Mouse (Mus musculus) kidney, embryonic 15.5 days (tissue): ENCODE data around the gene Atp6v1c2. TPM values are rescaled to one million over a fixed set of nuclear protein-coding genes. Genes with fewer than 3 reads are reported as not detected.

Experiments
- ATAC-seq: fragments of 200-750 bp; cut with Nextera tagmentation; replicated peaks from 2 replicates; pipeline ENCODE4 v1.8.0; 2017; ENCODE audit warnings: moderate TSS enrichment; ENCODE audit not compliant: low FRiP score
- H3K27ac ChIP-seq: fragments of 300-500 bp; sonication (generic); 2 replicates; pipeline ENCODE4 v1.5.1; 2015; ENCODE audit warnings: mild to moderate bottlenecking, inconsistent platforms
- H3K27me3 ChIP-seq: fragments of 300-500 bp; sonication (generic); 2 replicates; pipeline ENCODE4 v1.6.1; 2015; ENCODE audit warnings: inconsistent platforms
- H3K36me3 ChIP-seq: fragments of 300-500 bp; sonication (generic); 2 replicates; pipeline ENCODE4 v1.6.1; 2015; ENCODE audit warnings: inconsistent platforms
- H3K4me1 ChIP-seq: fragments of 300-500 bp; sonication (generic); 2 replicates; pipeline ENCODE4 v1.6.1; 2015; ENCODE audit warnings: inconsistent platforms
- H3K4me2 ChIP-seq: fragments of 300-500 bp; sonication (generic); 2 replicates; pipeline ENCODE4 v1.6.1; 2015; ENCODE audit warnings: moderate library complexity, mild to moderate bottlenecking, inconsistent platforms
- H3K4me3 ChIP-seq: fragments of 300-500 bp; sonication (generic); replicated peaks from 2 replicates; pipeline ENCODE4 v1.5.1; 2015; ENCODE audit warnings: mild to moderate bottlenecking, inconsistent platforms
- H3K9ac ChIP-seq: fragments of 300-500 bp; sonication (generic); 2 replicates; pipeline ENCODE4 v1.6.1; 2015; ENCODE audit warnings: mild to moderate bottlenecking, inconsistent platforms
- H3K9me3 ChIP-seq: fragments of 300-500 bp; sonication (generic); replicated peaks from 2 replicates; pipeline ENCODE4 v1.6.1; 2016; ENCODE audit warnings: inconsistent platforms
- WGBS: fragments of 180-500 bp; shearing (Covaris S2); methylation state at CpG from one replicate; pipeline ENCODE4 v1.1.7; 2015; ENCODE audit warnings: mixed read lengths; 5-methylcytosine and 5-hydroxymethylcytosine counted together
- polyA plus RNA-seq: library from polyadenylated mRNA; unstranded; fragments of >200 nt; fragmentation: Nextera tagmentation; extraction: Ambion mirVana; gene quantifications from 2 replicates; pipeline ENCODE4 v1.2.1, GENCODE M21; 2015

Atp6v1c2 gene
- polyA plus RNA-seq, 1 experiment from 2014 or later: 2.7 TPM

DNA sequence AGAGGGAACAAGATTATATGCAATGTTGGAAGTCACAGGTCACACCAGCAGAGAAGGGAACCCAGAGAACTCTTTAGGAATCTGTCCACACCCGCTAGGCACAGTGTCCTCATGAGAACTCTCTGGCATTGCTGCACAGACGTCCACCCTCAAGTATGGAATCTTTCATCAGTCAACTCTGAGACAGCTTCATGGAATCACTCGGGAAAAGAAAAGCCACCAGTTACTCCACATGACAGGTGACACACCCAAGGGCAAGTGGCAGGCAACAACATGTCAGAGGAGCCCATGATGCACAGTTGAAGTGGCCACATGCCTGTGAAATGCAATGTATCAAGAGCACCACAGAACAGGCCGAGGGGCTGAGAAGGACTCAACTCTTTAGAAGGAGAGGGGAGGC is 11.2 kb downstream of the Atp6v1c2 start:
- peaks cover 7% of the 10 kb centered on the region for H3K27me3 ChIP-seq
- H3K27ac ChIP-seq: no peak overlapping the region
- no peak overlapping the region for H3K4me2 ChIP-seq
- WGBS: 63% methylated on average over 4 of the region's 4 CpGs
- no peaks in the 10 kb centered on the region for H3K9me3 ChIP-seq
- no peak for ATAC-seq
- peaks cover 5% of the 10 kb centered on the region; the same call in 1 of the 2 replicates for H3K4me1 ChIP-seq
- no peak overlapping the region for H3K4me3 ChIP-seq
- H3K9ac ChIP-seq: no peak overlapping the region
- no peaks in the 10 kb centered on the region for H3K36me3 ChIP-seq

DNA sequence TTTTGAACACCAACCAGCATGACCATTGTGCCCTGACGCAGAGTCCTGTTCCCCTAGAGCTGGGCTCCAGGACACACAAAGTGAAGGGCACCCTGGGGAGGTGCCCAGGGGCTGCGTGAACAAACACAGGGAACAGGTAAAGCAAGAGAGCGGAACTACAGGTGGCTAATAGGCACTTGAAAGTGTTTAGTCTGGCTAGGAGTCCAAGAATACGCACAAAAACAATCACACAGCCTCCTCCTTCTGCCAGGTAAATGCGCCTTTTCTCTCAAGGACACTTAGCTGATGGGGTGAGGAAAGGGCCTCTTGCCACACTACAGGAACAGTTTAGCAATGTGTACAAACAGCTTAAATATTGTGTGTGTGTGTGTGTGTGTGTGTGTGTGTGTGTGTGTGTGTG is 13.1 kb downstream of the Atp6v1c2 start:
- no peaks in the 10 kb centered on the region for H3K9me3 ChIP-seq
- H3K9ac ChIP-seq: no peak overlapping the region
- WGBS: 91% methylated on average over 5 of the region's 5 CpGs
- H3K4me2 ChIP-seq: no peak overlapping the region
- no peak overlapping the region for H3K27ac ChIP-seq
- no peaks in the 10 kb centered on the region for H3K27me3 ChIP-seq
- ATAC-seq: no peak
- no peaks in the 10 kb centered on the region for H3K36me3 ChIP-seq
- H3K4me3 ChIP-seq: no peak overlapping the region
- peaks cover 5% of the 10 kb centered on the region; the same call in 1 of the 2 replicates for H3K4me1 ChIP-seq

DNA sequence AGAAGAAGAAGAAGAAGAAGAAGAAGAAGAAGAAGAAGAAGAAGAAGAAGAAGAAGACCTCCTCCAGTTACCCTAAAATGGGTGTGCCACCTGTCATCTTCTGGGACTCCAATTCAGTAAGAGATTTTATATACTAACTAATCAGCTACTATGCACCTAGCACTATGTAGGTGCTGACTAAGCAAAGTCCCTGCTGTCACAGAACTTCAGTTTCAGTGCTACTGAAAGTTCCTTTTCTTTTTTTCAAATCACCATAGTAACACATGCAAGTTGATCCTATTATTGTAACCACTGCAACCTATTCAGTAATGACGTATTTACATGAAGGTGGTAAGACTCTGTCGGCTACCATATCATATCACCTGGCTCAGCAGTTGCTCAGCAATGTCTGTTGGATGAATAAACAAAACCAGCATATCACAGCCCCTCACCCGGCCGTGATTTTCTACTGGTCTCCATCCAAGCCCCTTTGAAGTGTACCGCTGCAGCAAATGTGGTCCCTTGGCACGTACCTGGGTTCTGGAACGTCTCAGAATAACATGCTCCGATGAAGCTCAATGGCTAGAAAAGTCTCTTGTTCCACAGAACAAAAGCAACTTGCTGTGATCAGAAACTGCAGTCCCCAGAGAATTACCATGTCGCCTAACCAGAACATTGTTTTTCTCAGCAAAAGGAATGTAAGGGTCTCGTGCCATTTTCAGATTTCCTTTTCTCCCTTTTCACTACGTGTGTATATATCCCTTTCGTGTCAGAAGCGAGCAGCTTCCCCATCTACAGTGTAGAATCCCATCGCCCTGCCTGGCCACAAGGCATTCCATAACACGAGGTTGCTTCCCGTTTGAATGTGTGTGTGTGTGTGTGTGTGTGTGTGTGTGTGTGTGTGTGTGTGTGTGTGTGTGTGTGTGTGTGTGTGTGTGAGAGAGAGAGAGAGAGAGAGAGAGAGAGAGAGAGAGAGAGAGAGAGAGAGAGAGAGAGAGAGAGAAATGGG is 18.0 kb downstream of the Atp6v1c2 start:
- no peaks in the 10 kb centered on the region for H3K27me3 ChIP-seq
- H3K4me1 ChIP-seq: no peaks in the 10 kb centered on the region
- no peaks in the 10 kb centered on the region for H3K9me3 ChIP-seq
- no peak overlapping the region for H3K4me3 ChIP-seq
- no peak overlapping the region for H3K9ac ChIP-seq
- 73% methylated on average over 16 of the region's 16 CpGs for whole genome bisulfite sequencing
- ATAC-seq: no peak
- H3K27ac ChIP-seq: no peak overlapping the region
- no peaks in the 10 kb centered on the region for H3K36me3 ChIP-seq
- no peak overlapping the region for H3K4me2 ChIP-seq

DNA sequence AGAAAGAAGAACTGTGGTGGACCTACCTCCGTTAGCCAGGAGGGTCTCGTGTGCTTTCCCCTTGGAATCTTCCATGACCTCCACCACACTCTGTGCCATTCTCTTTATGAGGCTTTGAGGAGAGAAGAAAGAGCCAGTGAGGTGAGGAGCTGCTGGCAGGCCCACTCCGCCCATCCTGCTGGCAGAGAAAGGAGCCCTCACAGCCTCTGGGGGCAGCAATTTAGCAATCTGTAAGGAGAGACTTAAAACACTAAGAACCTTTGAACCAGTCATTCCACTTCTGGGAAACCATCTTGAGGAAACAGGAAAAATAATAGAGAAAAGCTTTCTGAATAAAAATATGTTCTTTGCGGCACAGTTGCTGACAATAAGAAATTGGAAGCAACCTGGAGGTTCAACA is 20.9 kb downstream of the Atp6v1c2 start:
- Histone ChIP-seq H3K9ac (no peak overlapping the region), H3K4me2 (no peak overlapping the region), H3K27ac (no peak overlapping the region), H3K27me3 (no peaks in the 10 kb centered on the region), H3K4me1 (no peaks in the 10 kb centered on the region), H3K4me3 (no peak overlapping the region), H3K36me3 (no peaks in the 10 kb centered on the region), H3K9me3 (no peaks in the 10 kb centered on the region)
- 45% methylated on average over 4 of the region's 4 CpGs for WGBS
- ATAC-seq: no peak

DNA sequence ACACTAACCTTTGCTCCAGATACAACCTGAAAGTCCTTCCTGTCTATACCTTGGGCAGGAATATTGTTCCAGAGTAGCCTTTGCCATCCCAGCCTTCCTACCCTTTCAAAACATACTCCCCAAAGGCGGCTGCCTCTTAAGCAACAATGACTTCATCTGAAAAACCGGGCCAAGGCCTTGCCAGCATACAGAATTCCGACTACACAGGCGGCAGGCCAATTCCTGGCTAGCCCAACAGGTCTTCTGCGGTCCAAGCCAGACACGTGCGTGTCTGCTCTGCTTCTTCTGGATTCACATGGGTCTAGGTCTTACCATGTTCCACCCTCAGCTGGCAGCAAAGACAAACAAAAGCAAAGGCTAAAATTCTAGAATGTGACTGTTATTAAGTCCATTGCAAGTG is 23.7 kb downstream of the Atp6v1c2 start:
- Histone ChIP-seq H3K9me3 (no peaks in the 10 kb centered on the region), H3K4me1 (no peaks in the 10 kb centered on the region), H3K27me3 (no peaks in the 10 kb centered on the region), H3K36me3 (no peaks in the 10 kb centered on the region), H3K27ac (no peak overlapping the region), H3K4me3 (no peak overlapping the region), H3K9ac (no peak overlapping the region), H3K4me2 (no peak overlapping the region)
- WGBS: 85% methylated on average over 7 of the region's 7 CpGs
- ATAC-seq: no peak

DNA sequence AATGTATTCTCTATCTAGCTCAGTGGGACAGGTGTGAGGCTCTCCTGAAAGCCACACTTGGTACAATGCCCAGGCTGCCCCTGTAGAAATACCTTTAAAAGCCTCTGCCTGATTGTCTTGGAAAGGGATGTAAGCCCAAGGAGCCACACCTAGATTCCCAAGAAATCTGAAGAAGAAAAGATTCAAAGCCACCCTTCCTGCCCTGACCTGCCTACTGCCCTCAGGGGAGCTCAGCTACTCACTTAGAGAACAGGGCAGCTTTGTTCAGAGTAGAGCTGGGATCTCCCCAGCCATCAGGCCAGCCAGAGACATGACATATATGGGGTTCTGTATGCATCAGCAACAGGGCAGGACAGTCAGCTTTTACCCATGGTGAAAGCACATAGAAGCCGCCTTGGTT is 29.3 kb downstream of the Atp6v1c2 start:
- no peaks in the 10 kb centered on the region for H3K36me3 ChIP-seq
- no peak overlapping the region for H3K9ac ChIP-seq
- 92% methylated on average over 1 of the region's 1 CpGs for WGBS
- H3K27ac ChIP-seq: no peak overlapping the region
- no peak overlapping the region for H3K4me2 ChIP-seq
- H3K27me3 ChIP-seq: no peaks in the 10 kb centered on the region
- 0 out of 2 replicates have a peak, but pooled peaks cover 3% of the 10 kb centered on the region for H3K4me1 ChIP-seq
- H3K9me3 ChIP-seq: no peaks in the 10 kb centered on the region
- ATAC-seq: no peak
- H3K4me3 ChIP-seq: no peak overlapping the region

DNA sequence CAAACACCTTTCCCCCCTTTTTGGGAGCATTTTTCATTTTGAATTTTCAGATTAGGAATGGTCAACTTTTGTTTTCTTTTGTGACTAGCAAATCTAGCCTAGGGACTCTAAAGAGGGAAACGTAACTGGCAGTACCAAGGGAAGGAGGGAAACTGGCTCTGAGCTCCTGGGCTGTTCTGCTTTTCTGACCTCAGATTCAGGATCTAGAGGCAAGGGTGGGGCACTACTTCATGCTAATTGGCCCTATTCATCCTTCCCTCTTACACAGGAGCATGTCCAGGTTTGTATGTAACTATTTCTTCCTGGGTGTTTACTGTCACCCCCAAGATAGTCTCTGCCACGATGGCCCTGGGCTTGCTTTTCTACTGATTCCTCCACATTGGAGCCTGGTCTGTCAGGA is 32.3 kb downstream of the Atp6v1c2 start:
- no peak for ATAC-seq
- H3K9me3 ChIP-seq: no peaks in the 10 kb centered on the region
- no peak overlapping the region for H3K27ac ChIP-seq
- no peak overlapping the region for H3K4me2 ChIP-seq
- H3K27me3 ChIP-seq: no peaks in the 10 kb centered on the region
- 39% methylated on average over 2 of the region's 2 CpGs for WGBS
- no peaks in the 10 kb centered on the region for H3K36me3 ChIP-seq
- H3K4me3 ChIP-seq: no peak overlapping the region
- H3K9ac ChIP-seq: no peak overlapping the region
- 0 out of 2 replicates have a peak, but pooled peaks cover 3% of the 10 kb centered on the region for H3K4me1 ChIP-seq

DNA sequence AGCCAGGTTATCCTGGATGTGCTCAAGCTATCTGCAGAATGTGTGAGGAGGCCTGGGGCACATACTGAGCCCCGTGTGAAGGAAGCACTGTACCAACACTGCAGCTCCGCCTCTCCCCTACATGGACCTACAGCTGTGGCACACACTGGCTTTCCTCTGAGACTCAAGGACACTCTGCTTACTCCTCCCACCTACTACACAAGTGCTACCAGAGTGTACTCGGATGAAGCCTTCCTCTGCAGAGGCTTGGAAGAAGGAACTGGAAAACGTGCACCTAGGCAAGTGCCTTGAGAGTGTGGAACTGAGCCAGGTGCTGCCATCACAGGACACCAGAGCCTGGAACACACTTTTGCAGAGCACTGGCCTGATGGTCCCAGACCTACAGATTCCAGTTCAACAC is 38.6 kb downstream of the Atp6v1c2 start:
- Histone ChIP-seq H3K27ac (no peak overlapping the region), H3K9me3 (no peaks in the 10 kb centered on the region), H3K4me3 (no peak overlapping the region), H3K27me3 (no peaks in the 10 kb centered on the region), H3K4me2 (no peak overlapping the region), H3K36me3 (peaks cover 9% of the 10 kb centered on the region; the same call in 1 of the 2 replicates), H3K9ac (no peak overlapping the region), H3K4me1 (no peaks in the 10 kb centered on the region)
- 61% methylated on average over 4 of the region's 4 CpGs for WGBS
- no peak for ATAC-seq

DNA sequence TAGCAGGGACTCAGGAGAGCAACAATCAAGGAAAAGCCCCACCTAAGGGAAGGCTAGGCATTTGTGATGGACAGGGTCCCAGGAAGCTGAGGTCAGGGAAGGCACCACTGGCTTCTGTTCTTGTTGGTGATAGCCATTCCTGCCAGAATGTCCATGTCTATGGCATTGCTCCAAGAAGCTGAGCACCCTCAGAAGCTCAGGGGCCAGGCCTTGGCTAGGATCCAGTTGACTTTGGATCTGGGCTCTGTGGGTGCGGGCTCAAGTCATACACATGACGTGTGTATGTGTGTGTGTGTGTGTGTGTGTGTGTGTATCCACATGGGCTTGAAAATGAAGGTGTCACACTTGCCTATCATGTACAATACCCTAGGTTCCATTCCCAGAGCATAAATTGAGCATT is 39.2 kb downstream of the Atp6v1c2 start:
- Histone ChIP-seq H3K9ac (no peak overlapping the region), H3K4me1 (no peaks in the 10 kb centered on the region), H3K4me3 (no peak overlapping the region), H3K9me3 (no peaks in the 10 kb centered on the region), H3K36me3 (peaks cover 15% of the 10 kb centered on the region), H3K27me3 (no peaks in the 10 kb centered on the region), H3K4me2 (no peak overlapping the region), H3K27ac (no peak overlapping the region)
- ATAC-seq: no peak
- WGBS: 85% methylated on average over 2 of the region's 2 CpGs

DNA sequence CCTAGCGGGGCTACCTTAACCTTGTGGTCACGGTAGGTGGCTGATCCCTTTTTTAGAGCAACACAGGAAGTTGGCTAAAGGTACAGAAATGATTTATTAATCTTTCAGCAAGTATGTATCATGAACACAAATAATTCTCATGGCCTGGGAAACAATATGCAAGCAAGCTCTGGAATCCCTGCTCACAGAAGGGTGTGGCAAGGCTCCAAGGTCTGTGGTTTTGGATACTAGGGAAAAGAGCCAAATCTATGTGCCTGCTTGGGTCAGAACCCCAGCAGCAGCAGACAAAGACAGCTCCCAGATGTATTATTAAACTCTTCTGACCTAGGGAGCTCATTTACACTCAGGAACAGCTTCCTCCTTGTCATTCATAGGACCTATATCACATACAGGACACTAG is 40.1 kb downstream of the Atp6v1c2 start:
- no peaks in the 10 kb centered on the region for H3K9me3 ChIP-seq
- H3K4me2 ChIP-seq: no peak overlapping the region
- no peaks in the 10 kb centered on the region for H3K4me1 ChIP-seq
- ATAC-seq: no peak
- H3K9ac ChIP-seq: no peak overlapping the region
- H3K4me3 ChIP-seq: no peak overlapping the region
- no peak overlapping the region for H3K27ac ChIP-seq
- 65% methylated on average over 2 of the region's 2 CpGs for WGBS
- H3K36me3 ChIP-seq: peaks cover 23% of the 10 kb centered on the region
- no peaks in the 10 kb centered on the region for H3K27me3 ChIP-seq

DNA sequence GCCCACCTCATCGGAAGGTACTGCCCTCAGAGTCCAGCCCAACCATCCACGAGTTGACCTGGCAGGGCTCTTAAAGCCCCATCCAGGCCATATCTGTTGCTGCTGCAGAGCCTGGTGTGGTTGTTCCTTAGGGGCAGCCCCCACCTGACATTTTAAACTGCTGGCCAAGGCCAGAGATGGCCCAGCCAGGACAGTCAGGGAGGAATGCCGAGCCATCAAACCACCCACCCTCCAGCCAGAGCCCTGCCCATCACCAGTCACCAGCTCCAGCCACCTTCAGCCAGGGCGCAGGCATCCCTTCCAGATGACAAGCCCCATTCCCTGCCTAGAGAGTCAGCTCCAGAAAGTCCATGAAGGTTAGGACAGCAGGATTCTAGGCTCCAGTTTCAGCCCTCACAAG is 40.7 kb downstream of the Atp6v1c2 start:
- 69% methylated on average over 4 of the region's 4 CpGs for WGBS
- no peak overlapping the region for H3K4me2 ChIP-seq
- H3K27me3 ChIP-seq: no peaks in the 10 kb centered on the region
- peaks cover 29% of the 10 kb centered on the region for H3K36me3 ChIP-seq
- no peaks in the 10 kb centered on the region for H3K4me1 ChIP-seq
- no peaks in the 10 kb centered on the region for H3K9me3 ChIP-seq
- no peak overlapping the region for H3K9ac ChIP-seq
- no peak overlapping the region for H3K27ac ChIP-seq
- H3K4me3 ChIP-seq: no peak overlapping the region
- no peak for ATAC-seq

DNA sequence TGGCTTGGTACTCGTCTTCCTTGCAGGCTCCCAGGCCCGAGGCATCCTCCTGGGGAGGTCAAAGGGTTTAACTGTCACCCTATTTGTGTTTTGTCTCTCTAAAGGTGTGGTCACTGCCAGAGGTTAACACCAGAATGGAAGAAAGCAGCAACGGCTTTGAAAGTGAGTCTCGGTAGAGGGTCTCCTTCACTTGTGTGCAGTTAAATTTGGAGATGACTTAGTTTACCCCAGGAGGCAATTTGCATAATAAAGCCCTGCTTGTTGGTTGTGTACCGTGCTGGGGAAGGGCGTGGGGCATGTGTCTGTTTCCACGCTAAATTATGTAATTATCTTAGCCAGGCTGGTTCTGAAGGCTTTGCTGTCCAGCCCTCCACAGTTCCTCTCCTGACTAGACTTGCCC is 55.3 kb downstream of the Atp6v1c2 start:
- H3K4me2 ChIP-seq: no peak overlapping the region
- H3K9me3 ChIP-seq: no peaks in the 10 kb centered on the region
- H3K36me3 ChIP-seq: peaks cover 95% of the 10 kb centered on the region
- no peaks in the 10 kb centered on the region for H3K27me3 ChIP-seq
- ATAC-seq: no peak
- 77% methylated on average over 7 of the region's 7 CpGs for WGBS
- no peak overlapping the region for H3K9ac ChIP-seq
- peaks cover 31% of the 10 kb centered on the region for H3K4me1 ChIP-seq
- no peak overlapping the region for H3K27ac ChIP-seq
- H3K4me3 ChIP-seq: no peak overlapping the region
